Mouse (Mus musculus) kidney, adult 2 months (tissue): ENCODE results near the gene Slc12a5.

Experiments used
- CTCF ChIP-seq: fragments of 200-500 bp; conservative IDR thresholded peaks from 2 replicates; pipeline ENCODE4 v1.5.1; 2011; ENCODE audit warnings: low read depth, mild to moderate bottlenecking, control low read depth, low read length, moderate library complexity, mixed read lengths; ENCODE audit not compliant: insufficient read depth, insufficient read length
- POLR2A ChIP-seq: fragments of 200-500 bp; IDR thresholded peaks from one replicate; pipeline ENCODE4 v1.6.1; 2011; ENCODE audit warnings: low read depth, low read length, control low read depth

- TF ChIP-seq CTCF (no peak; the same call in 1 of the 2 replicates), POLR2A (no peak)
Measured at GRCm38 (mm10) chr2:164986371-164987027, 25.9 kb downstream of the Slc12a5 start.
